Mouse (Mus musculus): ENCODE data around the gene Ube2i.

The Ube2i gene

GRCm38 (mm10) chr17:25219492-25220295 is 54.7 kb downstream of the Ube2i start:
- DNase-seq (ENCODE audit: low read depth, low spot score): no peak

DNA sequence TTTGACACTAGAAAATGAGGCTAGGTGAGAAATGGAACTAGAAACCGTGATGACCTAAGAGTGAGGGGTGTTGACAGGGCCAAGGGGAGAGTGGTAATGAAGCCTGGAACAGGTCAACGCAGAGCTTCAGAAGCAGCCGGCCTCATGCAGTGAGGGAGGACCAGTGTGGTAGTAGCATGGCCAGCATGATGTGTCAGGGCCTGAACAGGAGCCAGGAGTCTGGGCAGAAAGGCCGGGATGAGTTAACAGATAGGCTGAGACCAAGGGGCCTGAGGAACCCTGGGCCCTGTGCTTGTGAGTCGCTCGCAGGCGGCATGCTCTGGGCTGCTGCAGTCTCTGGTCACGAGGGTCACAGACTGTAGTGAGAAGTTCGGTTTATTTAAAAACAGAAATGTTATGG is 55.5 kb downstream of the Ube2i start:
- no peak for DNase-seq (ENCODE audit: low read depth, low spot score)

- peak; percentile 36 for DNase-seq (ENCODE audit: low read depth, low spot score)
These were observed 59.0 kb downstream of the Ube2i start for GRCm38 (mm10) chr17:25215431-25215830.
